Mouse (Mus musculus) forebrain, embryonic 14.5 days (tissue): ENCODE data around the gene Rnd1. TPM values are rescaled to one million over a fixed set of nuclear protein-coding genes. Genes with fewer than 3 reads are reported as not detected.

Source experiments
- ATAC-seq: fragments of 200-750 bp; cut with Nextera tagmentation; 2 replicates; pipeline ENCODE4 v1.8.0; 2017; ENCODE audit warnings: mild to moderate bottlenecking, moderate library complexity
- DNase-seq: peaks from one replicate; pipeline ENCODE4 v3.0.0-alpha.2; 2015; ENCODE audit warnings: low spot score
- H3K27ac ChIP-seq: fragments of 300-500 bp; sonication (generic); 2 replicates; pipeline ENCODE4 v1.5.1; 2014; ENCODE audit warnings: low read depth, mild to moderate bottlenecking, control low read depth, low read length, moderate library complexity
- H3K27me3 ChIP-seq: fragments of 300-500 bp; sonication (generic); replicated peaks from 2 replicates; pipeline ENCODE4 v1.6.1; 2014; ENCODE audit warnings: low read length, control low read depth, mixed read lengths; ENCODE audit not compliant: control insufficient read depth, insufficient read depth
- H3K36me3 ChIP-seq: fragments of 300-500 bp; sonication (generic); 2 replicates; pipeline ENCODE4 v1.6.1; 2014; ENCODE audit warnings: low read length, control low read depth; ENCODE audit not compliant: control insufficient read depth, insufficient read depth
- H3K4me1 ChIP-seq: fragments of 300-500 bp; sonication (generic); 2 replicates; pipeline ENCODE4 v1.6.1; 2014; ENCODE audit warnings: antibody characterized with exemption, low read length, control low read depth; ENCODE audit not compliant: control insufficient read depth, insufficient read depth
- H3K4me2 ChIP-seq: fragments of 300-500 bp; sonication (generic); 2 replicates; pipeline ENCODE4 v1.6.1; 2014; ENCODE audit warnings: mild to moderate bottlenecking, control low read depth, low read length
- H3K4me3 ChIP-seq: fragments of 300-500 bp; sonication (generic); 2 replicates; pipeline ENCODE4 v1.5.1; 2014; ENCODE audit warnings: low read depth, low read length, control low read depth
- H3K9ac ChIP-seq: fragments of 300-500 bp; sonication (generic); 2 replicates; pipeline ENCODE4 v1.6.1; 2014; ENCODE audit warnings: mild to moderate bottlenecking, low read length, control low read depth, moderate library complexity
- H3K9me3 ChIP-seq: fragments of 300-500 bp; sonication (generic); replicated peaks from 2 replicates; pipeline ENCODE4 v1.6.1; 2016; ENCODE audit warnings: low read length, control low read depth, mixed read lengths; ENCODE audit not compliant: control insufficient read depth
- WGBS: fragments of 180-500 bp; shearing (Covaris S2); extraction: QIAGEN DNeasy Blood & Tissue Kit; methylation state at CpG from one replicate; pipeline ENCODE4 v1.1.7; 2014; 5-methylcytosine and 5-hydroxymethylcytosine counted together
- polyA plus RNA-seq: library from polyadenylated mRNA; unstranded; fragments of >200 nt; fragmentation: Nextera tagmentation; extraction: Ambion mirVana; gene quantifications from 2 replicates; pipeline ENCODE4 v1.2.1, GENCODE M21; 2014

The Rnd1 gene
- polyA plus RNA-seq, 1 experiment from 2014 or later = 6.3 TPM

- WGBS = 72% methylated on average over 3 of the region's 3 CpGs
- ATAC-seq = no peak
Measured at GRCm38 (mm10) chr15:98685926-98686325, 8.7 kb upstream of the Rnd1 start.

GRCm38 (mm10) chr15:98683746-98684145 lies 6.5 kb upstream of the Rnd1 start:
- H3K4me1 ChIP-seq = no peaks in the 10 kb centered on the region
- WGBS = 100% methylated on average over 1 of the region's 1 CpGs
- H3K27me3 ChIP-seq = no peaks in the 10 kb centered on the region
- DNase-seq (no peak), ATAC-seq (no peak)
- no peak overlapping the region for H3K27ac ChIP-seq
- H3K9ac ChIP-seq = no peak overlapping the region
- H3K4me3 ChIP-seq = no peak overlapping the region
- H3K36me3 ChIP-seq = no peaks in the 10 kb centered on the region
- H3K4me2 ChIP-seq = no peak overlapping the region
- no peaks in the 10 kb centered on the region for H3K9me3 ChIP-seq

More at GRCm38 (mm10) chr15:98685926-98686325, 8.7 kb upstream of the Rnd1 start:
- Histone ChIP-seq H3K9ac (no peak overlapping the region), H3K27ac (no peak overlapping the region), H3K36me3 (no peaks in the 10 kb centered on the region), H3K4me3 (no peak overlapping the region), H3K4me2 (no peak overlapping the region), H3K4me1 (peaks cover 1% of the 10 kb centered on the region), H3K9me3 (no peaks in the 10 kb centered on the region), H3K27me3 (no peaks in the 10 kb centered on the region)
- DNase-seq = no peak

DNA sequence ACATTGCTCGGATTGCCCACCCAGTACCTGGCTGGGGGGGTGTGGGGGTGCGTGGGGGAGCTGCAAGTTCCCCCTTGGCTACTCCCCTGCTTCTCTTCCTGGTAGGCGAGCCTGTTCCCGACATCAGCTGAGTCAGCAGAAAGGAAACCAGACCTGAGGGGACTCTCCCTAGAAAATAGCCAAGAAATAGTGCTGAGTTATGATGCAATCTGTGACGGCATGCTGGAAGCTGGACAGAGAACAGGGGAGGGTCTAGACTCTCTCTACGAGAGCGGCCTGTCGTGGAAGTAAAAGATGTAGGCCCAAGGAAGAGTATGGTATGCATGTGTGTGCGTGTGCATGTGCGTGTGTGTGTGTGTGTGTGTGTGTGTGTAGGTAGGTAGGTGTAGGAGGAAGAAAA lies 5.9 kb upstream of the Rnd1 start:
- Histone ChIP-seq H3K27me3 (no peaks in the 10 kb centered on the region), H3K9me3 (no peaks in the 10 kb centered on the region), H3K27ac (no peak overlapping the region), H3K36me3 (no peaks in the 10 kb centered on the region), H3K4me3 (no peak overlapping the region), H3K4me2 (no peak overlapping the region), H3K4me1 (no peaks in the 10 kb centered on the region), H3K9ac (no peak overlapping the region)
- DNase-seq = no peak
- no peak for ATAC-seq
- 73% methylated on average over 10 of the region's 10 CpGs for WGBS

DNA sequence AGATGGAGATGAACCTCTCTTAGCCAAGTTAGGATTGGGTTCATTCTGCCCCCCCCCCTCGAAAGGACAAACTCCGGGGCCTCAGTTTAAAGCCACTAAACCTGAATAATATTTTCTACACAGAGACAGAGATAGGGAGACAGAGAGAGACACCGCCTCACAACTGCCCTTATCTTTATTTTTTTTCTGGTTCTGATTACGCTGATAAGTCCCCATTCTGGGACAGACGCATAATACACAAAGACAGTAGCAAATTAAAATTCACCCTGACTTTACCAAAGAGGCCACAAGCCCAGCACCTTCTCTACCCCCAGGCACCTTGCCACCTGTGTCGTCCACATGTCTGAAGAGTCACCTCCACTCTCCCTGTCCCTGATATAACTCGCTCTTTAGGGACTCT lies 4.4 kb upstream of the Rnd1 start:
- no peak overlapping the region for H3K4me2 ChIP-seq
- H3K27me3 ChIP-seq = no peaks in the 10 kb centered on the region
- no peaks in the 10 kb centered on the region for H3K36me3 ChIP-seq
- no peak overlapping the region for H3K27ac ChIP-seq
- H3K9ac ChIP-seq = no peak overlapping the region
- DNase-seq = no peak
- 81% methylated on average over 7 of the region's 7 CpGs for WGBS
- H3K4me1 ChIP-seq = peaks cover 2% of the 10 kb centered on the region; the same call in 1 of the 2 replicates
- no peaks in the 10 kb centered on the region for H3K9me3 ChIP-seq
- ATAC-seq = no peak
- no peak overlapping the region for H3K4me3 ChIP-seq

GRCm38 (mm10) chr15:98680660-98681059 lies 3.4 kb upstream of the Rnd1 start:
- 91% methylated on average over 8 of the region's 8 CpGs for WGBS
- Histone ChIP-seq H3K27ac (no peak overlapping the region), H3K9me3 (no peaks in the 10 kb centered on the region), H3K9ac (no peak overlapping the region), H3K36me3 (no peaks in the 10 kb centered on the region), H3K4me2 (no peak overlapping the region), H3K27me3 (no peaks in the 10 kb centered on the region), H3K4me3 (no peak overlapping the region), H3K4me1 (peaks cover 9% of the 10 kb centered on the region; the same call in 1 of the 2 replicates)
- DNase-seq = no peak
- no peak for ATAC-seq

DNA sequence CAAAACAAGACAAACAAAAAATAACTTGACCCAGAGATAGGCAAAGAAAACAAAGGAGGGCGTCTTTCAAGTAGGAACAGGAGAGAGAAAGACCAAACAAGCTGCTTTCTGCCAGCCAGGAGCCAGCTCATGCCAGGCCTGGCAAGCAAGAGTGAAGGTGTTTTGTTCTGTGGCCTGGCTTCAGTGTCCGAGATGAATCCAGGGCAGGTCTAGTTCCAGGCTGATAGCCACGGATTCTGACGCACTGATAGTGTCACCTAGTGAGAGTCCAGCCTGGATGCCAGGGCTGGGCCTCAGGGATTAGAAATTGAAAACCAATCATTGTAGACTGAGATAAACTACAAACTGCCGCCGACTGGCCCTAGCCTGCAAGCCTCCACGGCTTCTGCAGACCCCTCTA lies 716 bp upstream of the Rnd1 start:
- no peak for ATAC-seq
- H3K4me2 ChIP-seq = peak overlapping the region; percentile 84
- no peak overlapping the region for H3K27ac ChIP-seq
- H3K4me3 ChIP-seq = no peak overlapping the region
- H3K9me3 ChIP-seq = no peaks in the 10 kb centered on the region
- H3K36me3 ChIP-seq = no peaks in the 10 kb centered on the region
- 75% methylated on average over 7 of the region's 7 CpGs for WGBS
- DNase-seq = no peak
- peaks cover 30% of the 10 kb centered on the region for H3K4me1 ChIP-seq
- no peak overlapping the region for H3K9ac ChIP-seq
- H3K27me3 ChIP-seq = no peaks in the 10 kb centered on the region

DNA sequence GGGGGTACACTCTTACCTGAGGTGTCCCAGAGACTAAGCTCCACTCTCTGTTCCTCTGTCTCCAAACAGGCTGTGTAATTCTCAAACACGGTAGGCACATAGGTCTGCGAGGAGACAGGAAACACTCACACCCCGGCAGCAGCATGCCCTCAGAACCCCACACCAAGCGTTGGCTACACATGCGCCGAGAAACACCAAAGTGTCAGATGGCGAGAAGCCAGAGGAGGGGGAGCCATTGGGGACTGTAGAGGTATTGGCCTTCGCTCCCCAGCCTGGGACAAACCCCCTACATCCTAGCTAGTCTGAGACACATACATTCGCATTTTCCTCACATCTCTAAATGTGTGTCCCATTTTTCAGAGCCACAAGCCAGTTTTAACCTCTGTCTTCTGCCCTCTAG lies 790 bp downstream of the Rnd1 start:
- peak overlapping the region; percentile 56 for H3K9ac ChIP-seq
- H3K36me3 ChIP-seq = no peaks in the 10 kb centered on the region
- no peak overlapping the region for H3K27ac ChIP-seq
- DNase-seq = peak; percentile 57
- under 1% methylated on average over 9 of the region's 9 CpGs for WGBS
- H3K4me2 ChIP-seq = peak overlapping the region; percentile 84
- ATAC-seq = no peak
- peaks cover 30% of the 10 kb centered on the region for H3K4me1 ChIP-seq
- H3K9me3 ChIP-seq = no peaks in the 10 kb centered on the region
- no peaks in the 10 kb centered on the region for H3K27me3 ChIP-seq
- peak overlapping the region; percentile 37 for H3K4me3 ChIP-seq

DNA sequence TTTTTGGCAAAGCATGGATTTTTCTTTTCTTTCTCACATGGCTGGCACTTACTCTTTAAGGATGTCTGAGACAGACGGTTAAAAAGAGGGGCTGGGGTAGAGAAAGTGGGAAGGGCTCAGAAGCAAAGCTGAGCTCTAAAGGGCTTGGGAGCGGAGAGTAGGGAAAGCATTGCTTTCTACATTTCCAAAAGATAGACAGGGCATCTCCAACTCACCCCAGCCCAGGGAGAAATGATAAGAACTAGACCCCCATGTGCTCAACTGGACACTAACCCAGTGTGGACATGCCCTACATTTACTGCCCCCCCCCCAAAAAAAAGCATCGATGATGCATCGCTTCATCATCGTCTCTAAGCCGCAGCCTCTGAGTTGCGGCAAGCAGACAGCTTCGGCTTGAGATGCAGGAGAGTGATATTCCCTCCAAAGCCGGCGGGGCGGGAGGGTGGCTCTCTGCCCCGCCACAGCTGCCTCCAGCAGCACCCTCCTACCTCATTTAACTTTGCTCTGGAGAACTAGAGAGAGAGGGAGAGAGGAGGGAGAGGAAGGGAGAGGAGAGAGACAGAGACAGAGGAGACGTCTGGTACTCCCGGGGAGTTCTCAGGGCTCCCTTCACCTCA lies 1.5 kb downstream of the Rnd1 start:
- peak; percentile 23 for DNase-seq
- H3K27ac ChIP-seq = 0 out of 2 replicates have a peak overlapping the region, but pooled peaks have one; percentile 65
- peak overlapping the region; percentile 37 for H3K4me3 ChIP-seq
- no peaks in the 10 kb centered on the region for H3K36me3 ChIP-seq
- peak overlapping the region; percentile 56 for H3K9ac ChIP-seq
- peaks cover 30% of the 10 kb centered on the region for H3K4me1 ChIP-seq
- no peak for ATAC-seq
- peak overlapping the region; percentile 84 for H3K4me2 ChIP-seq
- no peaks in the 10 kb centered on the region for H3K27me3 ChIP-seq
- H3K9me3 ChIP-seq = no peaks in the 10 kb centered on the region
- WGBS = 7% methylated on average over 14 of the region's 14 CpGs

DNA sequence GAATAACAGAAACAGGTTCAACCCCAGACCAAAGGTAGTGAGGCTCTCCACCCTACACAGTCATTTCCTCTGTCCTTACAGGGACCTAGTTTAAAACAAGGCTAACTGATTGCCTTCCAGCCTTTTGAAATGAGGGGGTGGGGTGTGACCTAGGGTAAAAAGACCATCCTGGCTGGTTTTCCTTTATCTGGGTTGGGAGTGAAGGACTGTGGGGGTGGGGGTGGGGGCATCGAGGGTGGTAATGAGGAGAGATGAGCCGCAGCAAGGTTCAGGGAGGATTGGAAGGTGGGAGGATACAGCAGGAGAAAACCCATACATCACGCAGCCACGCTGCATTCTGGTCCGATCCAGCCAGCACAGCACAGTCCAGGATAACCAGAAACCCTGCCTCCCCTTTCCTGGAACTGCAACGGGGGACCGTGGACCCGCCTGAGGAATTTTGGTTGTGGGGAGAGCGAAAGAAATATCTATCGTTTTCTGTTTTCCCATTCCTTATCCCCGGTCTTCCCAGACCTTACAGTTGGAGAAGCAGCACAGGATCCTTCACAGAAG lies 2.2 kb downstream of the Rnd1 start:
- no peaks in the 10 kb centered on the region for H3K27me3 ChIP-seq
- peak overlapping the region; percentile 56 for H3K9ac ChIP-seq
- 0 out of 2 replicates have a peak, but pooled peaks cover 6% of the 10 kb centered on the region for H3K36me3 ChIP-seq
- DNase-seq = no peak
- ATAC-seq = peak; percentile 26; the same call in 1 of the 2 replicates
- no peaks in the 10 kb centered on the region for H3K9me3 ChIP-seq
- H3K4me3 ChIP-seq = peak overlapping the region; percentile 37
- H3K4me2 ChIP-seq = peak overlapping the region; percentile 84
- H3K4me1 ChIP-seq = peaks cover 30% of the 10 kb centered on the region
- WGBS = 25% methylated on average over 11 of the region's 11 CpGs
- H3K27ac ChIP-seq = peak overlapping the region; percentile 65; the same call in 1 of the 2 replicates
